Mouse (Mus musculus) spleen, adult 12 weeks (tissue): ENCODE results near the gene Slc45a3.

Source experiments
- DNase-seq: peaks from one replicate; pipeline ENCODE4 v3.0.0; 2022; ENCODE audit warnings: low spot score

Gene Slc45a3

DNA sequence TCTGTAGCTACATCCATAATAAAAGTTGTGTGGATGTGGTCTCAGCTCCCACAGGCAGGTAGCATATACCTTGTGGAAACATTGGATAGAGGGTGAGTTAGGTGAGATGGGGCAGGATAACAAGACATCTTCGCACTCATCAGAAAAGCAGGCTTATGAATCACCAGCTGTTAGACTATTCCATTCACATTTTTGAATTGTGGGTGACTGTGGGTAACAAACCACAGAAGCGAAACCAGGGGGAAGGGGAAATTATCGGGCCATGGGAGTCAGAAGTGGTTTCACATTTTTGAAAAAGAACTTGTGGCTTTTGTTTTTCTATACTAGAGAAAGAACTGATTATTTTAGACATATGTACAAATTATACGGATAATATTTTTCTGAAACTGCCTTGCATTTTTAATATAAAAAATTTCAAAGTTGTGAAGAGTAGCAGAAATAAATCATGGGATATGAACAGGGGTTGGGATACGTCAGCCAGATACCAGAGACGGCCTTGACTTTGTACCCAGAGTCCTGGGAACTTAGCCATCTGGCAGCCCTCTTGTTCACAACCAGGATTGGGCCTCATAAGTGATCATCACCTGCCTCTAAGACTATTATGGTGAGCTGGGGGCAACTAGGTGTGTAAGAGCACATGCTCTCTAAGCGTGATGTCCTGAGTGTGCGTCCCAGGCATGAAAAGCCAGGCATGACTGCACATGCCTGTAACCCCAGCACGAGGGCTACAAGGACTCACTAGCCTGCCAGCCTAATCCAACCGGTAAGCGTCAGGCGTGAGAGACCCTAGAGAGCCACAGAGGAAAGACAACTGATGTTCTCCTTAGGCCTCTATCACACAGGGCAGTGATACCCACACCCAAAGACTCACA, 30.6 kb downstream of the Slc45a3 start:
- DNase-seq: no peak

DNA sequence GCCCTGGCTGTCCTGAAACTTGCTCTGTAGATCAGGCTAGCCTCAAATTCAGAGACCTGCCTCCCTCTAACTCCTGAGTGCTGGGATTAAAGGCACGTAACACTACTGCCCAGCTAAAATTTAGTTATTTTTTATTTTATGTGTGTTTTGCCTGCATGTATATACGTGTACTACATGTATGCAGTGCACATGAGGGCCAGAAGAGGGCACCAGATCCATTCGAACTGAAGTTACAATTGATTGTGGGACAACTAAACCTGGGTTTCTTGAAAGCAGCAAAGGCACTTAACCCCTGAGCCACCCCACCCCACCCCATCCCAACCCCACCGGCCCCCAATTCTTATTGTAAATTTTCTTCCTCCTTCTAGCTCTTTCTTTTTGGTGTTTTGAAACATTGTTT, 32.3 kb downstream of the Slc45a3 start:
- peak; percentile 42 for DNase-seq

DNA sequence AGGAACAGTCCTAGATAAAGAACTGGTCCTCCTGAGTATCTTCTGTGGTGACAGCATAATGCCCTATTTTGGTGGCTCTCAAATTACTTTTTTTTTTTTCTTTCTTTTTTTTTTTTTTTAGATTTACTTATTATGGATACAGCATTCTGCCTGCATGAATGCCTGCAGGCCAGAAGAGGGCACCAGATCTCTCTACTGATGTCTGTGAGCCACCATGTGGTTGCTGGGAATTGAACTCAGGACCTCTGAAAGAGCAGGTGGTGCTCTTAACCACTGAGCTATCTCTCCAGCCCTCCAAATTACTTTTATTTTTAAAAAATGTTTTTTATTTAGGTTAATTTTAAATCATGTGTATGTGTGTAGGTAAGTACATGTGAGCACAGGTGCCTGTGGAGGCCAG, 37.7 kb downstream of the Slc45a3 start:
- no peak for DNase-seq

DNA sequence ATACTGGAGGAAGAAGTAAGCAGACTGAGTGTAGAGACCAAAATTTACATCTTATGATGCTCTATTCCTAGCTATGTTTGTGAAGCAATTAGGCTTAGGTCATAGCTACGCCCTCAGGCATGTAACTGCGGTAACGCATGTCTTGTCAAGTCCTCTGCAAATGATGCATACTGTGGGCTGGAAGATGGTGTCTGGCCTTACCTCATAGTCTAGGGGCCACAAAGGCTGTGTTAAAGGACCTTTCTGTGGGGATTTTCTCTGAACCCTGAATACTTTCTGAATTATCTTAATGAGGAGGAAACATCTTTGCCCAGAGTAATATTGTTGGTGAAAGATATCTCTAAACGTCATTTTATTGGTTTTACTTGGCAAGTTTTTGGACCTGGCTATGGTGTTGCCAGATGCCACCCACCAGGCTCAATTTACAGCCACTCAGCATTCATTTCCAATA, 39.1 kb downstream of the Slc45a3 start:
- DNase-seq: no peak

DNA sequence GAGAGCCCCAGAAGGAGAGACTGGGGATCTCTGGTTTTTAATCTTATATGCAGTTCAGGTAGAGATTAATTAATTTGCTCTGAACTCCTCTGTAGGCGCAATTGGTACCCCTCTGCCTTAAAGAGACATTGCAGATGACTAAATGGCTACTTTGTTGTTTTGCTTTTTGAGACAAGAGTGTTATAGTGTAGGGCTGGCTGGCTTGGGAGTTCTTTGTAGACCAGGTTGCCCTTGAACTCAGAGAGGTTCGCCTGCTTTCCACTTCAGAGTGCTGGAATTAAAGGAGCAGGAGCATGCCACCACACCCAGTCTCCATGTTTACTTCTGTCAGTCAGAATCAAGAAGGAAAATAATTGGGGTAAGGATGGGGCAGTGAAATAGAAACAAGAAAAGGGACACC, 40.3 kb downstream of the Slc45a3 start:
- no peak for DNase-seq

DNA sequence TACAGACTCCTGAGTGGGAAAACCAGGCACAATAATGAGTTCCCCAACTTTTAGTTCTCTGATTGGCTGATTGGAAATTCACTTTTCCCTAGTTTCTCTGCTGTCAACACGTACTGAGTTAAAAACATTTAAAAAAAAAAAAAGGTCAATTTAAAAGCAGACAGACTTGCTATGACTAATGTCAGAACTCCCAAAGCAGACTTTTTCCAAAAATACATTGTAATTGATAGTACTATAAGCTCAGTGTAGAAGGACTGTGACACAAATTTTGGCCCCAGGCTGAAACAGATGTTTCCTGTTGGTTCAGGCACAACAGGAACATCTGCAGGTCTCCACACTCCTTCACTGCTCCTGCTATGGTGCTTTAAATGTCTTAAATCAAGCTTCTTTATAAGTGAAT, 41.0 kb downstream of the Slc45a3 start:
- no peak for DNase-seq

DNA sequence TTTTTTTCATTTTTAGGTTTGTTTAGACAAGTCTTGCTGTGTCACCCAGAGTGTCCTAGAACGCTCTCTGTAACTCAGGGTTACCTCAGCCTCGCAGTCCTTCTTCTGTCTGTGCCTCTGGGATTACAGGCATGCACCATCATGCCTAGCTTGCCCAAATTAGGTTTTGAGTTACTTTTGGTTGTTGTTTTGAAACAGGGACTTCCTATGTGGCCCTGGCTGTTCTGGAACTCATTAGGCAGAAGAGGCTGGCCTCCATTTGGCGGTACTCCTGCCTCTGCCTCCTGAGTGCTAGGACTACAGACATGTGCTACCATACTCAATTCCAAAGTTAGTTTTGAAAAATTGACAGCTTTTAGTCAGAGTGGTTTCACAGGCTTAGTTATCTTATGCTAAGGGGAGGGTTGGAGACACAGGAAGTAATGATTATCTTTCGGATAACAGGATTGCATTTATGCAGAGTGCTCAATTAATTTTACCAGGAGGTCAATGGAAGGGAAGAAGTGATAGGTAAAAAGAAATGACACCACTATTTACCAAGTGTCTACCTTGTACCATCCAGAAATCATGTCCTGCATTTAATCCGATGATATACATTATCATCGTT, 41.9 kb downstream of the Slc45a3 start:
- no peak for DNase-seq

DNA sequence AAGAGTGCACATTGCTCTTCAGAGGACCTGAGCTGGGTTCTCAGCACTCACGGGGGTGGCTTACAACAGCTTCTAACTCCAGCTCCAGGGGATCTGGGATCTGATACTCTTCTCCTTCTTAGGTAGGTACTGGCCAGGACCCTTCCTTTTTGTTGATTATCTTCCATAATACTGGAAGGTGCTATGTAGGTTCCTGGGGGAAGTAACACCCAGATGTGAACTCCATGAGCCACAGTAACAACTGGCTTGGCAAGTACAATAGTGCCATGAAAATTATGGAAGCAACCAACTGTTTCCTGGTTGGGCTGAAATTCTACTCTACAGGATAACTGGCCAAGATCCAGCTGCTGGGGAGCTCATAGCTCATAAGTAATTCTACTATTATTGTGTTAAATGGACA, 42.7 kb downstream of the Slc45a3 start:
- DNase-seq: no peak

DNA sequence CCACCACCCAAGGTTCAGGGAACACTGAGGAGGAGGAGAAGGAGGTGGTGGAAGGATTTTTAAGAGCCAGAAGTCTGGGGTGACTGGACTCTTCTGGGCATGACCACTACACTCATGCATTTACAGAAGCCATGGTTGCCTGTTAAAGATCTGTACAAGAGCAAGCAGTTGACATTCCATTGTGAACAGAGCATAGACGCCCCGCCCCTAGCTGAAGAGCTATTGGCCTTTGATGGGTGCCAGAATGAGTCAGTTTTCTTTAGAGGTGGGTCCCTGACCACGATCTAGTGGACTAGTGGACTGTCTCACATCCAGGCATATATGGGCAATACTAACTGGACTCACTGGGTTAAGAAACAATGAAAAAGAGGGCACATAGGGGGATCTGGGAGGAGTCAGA, 43.3 kb downstream of the Slc45a3 start:
- no peak for DNase-seq

DNA sequence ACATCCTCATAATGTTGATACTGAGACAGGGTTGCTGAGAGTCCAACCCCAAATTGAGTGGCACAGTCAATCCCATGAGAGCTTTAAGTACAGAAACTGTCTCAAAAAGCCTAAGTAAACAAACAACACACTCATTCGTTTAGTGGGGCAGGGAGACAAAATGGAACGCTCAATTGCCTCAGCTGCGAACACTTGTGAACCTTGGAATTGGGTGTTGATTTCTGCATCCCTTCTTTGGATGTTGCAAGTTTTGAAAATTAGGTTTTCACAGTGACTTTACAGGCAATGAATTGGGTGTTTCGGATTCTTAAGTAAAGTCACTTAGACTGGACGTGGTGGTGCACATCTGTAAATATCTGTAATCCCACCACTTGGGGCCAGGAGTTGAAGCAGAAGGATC, 44.0 kb downstream of the Slc45a3 start:
- DNase-seq: no peak

DNA sequence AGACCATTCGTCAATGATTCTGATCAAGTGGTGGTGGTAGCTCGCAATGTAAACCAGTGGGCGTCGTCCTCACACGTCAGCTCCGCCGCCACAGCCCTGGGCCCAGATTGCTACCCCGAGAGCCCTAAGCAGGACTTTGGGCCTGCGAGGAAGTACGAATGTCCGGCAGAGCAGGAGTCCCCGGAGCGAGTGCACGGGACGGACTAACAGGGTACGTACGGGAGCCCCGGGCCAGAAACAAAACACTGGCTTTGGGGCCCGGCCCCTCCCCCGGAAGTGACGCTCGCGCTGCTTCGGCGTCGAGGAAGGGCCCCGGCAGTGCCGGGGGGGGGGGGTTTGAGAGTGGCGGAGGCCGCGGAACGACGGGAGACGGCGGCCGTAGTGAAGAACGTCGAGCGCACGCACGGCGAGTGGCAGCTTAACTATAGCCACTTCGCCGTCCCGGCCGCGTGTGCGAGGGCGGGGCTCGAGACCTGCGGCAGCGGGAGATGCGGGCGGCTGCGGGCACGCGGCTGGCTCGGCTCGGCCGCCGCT, 44.6 kb downstream of the Slc45a3 start, which contains the start of gene Elk4:
Gene Elk4 (plus strand): TSS at position 326 of the 534 bp plus-strand sequence.
- peak; percentile 81 for DNase-seq

DNA sequence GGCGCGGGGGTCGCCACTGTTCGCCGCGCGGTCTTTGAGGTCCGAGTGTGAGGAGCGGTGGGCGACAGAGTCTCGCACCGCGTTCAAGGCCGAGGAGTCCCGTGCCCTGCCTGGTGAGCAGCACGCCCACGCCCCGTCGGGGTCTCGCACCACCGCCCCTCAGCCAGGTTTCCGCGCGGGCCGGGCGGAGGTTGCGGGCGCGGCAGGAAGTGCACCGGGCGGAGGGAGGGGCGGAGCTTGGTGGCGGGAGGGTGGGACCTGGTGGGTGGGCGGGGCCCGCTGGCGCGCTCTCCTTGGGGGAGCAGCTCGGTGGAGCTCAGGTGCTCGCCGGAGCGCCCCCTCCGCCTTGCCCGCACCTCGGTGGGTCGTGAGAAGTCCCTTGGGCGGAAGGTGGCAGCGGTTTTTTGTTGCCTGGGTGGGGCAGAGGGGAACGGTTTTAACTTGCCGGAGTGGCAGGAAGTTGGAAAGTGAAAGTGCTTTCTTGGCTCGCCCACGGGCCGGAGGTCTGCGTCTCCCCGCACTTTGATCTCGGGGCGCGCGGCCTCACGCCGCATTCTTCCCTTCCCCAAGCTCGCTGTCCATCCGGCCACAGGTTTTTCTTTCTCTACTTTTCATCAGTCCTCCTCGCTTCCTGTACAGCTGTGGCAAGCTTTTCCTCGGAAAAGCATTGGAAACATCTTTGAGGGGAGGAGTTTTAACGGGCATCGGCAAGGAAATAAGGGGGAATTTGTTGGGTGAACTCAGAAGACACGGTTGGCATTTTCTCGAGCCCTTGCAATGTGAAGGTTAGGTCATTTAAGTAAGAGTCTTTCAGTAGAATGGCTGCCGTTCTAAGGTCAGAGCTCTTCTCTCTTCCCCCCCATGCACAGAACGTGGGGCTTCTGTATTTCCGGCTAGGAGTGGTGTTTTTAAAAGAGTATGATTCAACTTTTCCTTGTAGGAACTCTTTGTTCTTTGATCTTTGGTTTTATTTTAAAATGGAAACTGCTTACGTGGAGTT, 45.4 kb downstream of the Slc45a3 start:
- peak; percentile 83 for DNase-seq

DNA sequence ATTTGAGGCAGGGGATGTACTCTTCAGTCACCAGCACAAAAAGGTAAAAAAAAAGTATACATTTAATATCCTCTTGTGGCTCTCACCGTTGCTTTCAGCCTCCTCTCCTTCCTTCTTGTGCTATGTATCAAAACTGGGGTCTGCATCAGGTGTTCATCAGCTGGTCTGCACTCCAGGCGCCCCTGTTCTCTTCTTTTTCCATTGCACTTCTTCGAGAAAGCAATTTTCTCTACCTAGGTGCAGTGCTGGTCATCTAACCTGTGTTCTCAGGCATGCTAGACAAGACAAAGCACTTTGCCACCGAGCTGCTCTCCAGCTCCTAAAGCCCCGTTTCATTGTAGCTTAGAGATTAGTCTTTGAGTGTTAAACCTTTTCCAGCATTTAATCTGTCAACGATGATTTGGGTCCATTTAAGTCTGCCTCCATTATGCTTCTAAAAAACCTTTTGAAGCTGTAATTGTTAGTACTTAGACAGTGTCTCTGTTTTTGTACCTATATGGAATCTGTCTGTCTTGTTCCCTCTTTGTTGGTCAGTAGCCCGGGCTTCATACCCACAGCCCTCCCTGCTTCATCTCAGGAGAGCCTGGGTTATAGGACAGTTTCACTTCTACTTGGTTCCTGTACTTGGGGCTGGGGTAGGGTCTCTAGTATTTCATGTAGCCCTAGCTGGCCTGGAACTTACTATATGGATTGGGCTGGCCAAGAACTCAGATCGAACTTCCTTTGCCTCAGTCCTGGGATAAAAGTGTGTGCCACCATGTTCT, 46.3 kb downstream of the Slc45a3 start:
- DNase-seq: no peak

DNA sequence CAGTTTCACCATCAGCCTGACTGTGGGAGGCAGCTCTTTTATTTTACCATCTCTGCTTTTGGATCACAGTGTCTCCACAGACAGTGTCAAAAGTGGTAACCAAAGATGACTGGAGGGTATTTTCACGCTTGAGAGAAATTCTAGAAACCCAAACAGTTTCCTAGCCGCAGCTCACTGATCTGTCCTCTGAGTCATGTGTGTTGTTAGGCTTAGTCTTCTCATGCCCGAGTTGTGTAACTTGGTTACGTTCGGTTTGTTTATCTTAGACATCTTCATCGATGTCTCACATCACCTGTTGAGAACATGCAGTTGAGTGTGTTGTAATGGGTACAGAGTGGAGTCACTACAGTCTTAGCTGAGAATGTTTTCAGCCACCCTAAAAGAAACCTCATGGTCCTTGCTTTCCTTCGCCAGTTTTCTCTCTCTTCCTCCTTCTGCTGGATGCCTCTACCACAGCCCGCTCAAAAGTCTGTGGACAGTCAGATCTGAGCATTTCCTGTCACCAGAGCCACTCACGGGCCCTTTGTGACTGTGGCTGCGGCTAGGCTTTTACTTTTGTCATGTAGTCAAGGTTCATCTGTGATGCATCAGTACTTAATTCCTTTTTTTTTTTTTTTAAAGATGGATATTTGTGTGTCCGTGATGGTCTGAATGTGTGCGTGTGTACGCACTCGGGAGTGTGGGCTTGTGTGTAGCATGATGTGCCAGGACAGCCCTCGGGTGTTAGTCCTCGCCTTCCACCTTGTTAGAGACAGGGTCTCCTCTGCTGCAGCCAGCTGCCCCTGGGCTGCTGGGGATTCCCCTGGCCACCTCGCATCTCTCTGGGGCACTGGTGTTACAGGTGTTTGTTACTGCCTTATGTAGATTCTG, 48.1 kb downstream of the Slc45a3 start:
- DNase-seq: peak; percentile 34

DNA sequence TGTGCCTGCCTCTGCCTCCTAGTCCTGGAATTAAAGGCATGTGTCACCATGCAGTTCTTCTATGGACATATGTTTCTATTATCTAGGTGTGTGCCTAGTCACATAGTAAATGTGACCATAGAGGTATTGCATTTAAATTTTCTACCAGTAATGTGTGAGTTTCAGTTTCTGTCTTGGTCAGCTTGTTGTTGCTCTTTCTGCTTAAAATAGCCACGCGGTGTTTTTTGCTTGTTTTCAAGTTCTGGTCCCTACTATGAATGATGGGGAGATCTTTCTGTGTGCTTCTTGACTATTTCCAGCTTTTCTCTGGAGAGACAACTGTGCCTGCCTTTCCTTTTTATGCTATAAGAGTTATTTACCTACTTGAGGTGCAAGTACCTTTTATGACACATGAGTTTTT, 49.0 kb downstream of the Slc45a3 start:
- no peak for DNase-seq

DNA sequence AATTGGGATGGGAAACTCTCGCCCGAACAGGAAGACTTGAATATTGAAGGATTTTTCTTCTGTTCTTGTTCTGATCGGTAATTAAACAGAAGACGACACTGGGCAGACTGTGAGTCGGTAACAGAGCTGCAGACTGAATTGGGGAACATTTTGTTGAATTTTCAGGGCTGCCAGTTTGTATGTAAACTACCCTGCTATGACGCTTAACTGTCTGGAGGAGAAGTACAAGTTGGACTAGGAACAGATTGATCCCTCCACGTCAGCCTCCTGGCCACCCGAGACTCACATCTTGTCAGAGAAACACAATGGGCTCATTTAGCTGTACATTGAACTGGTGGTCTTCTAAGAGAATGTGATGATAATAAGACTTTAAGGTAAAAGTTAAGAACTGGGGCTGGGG, 50.1 kb downstream of the Slc45a3 start:
- DNase-seq: no peak

DNA sequence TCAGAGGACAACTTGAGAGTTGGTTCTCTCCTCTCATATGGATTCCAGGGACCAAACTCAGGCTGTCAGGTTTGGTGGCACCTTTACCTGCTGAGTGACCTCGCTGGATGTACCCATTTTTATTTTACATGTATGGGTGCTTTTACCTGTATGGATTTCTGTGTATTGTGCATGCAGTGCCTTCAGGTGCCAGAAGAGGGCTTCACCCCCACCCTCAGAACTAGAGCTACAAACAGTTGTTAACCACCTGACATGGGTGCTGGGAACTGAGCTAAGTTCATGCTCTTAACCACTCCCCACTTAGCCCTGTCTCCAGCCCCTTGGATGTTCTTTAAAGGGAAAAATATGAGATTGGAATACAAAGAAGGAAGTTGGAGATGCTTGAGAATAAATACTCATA, 52.0 kb downstream of the Slc45a3 start:
- DNase-seq: no peak

DNA sequence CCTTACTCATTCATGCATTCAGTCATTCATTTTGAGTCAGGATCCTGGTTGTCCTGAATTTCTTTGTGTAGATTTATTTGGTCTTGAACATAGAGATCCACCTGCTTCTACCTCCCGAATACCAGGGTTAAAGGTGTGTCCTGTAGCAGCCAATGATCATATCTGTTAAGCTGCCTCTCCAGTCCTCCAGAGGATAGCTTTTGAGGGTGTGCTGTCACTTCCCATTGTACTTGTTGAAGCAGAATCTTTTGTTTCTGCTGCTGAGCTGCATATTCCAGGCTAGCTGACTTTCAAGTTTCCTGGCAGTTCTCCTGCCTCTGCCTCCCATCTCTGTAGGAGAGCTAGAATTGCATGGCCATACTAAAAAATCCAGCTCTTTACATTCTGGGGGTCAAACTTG, 53.9 kb downstream of the Slc45a3 start:
- no peak for DNase-seq

DNA sequence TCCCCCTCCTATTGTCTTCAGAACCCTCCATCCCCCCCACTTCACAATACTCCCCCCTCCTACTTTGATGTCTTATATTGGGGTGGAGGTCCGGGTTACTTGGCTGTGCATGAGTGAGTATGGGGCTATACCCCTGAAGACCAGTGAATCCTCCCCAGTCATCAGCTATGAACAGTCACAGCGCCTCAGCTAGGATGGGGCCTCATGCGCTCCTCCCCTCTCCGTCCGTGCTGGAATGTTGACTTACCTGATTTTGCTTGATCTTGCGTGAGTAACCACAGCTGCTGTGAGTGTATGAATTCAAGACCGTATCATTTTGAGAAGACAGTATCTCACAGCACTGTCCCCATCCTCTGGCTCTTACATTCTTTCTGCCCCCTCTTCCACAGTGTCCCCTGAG, 57.1 kb downstream of the Slc45a3 start:
- no peak for DNase-seq

DNA sequence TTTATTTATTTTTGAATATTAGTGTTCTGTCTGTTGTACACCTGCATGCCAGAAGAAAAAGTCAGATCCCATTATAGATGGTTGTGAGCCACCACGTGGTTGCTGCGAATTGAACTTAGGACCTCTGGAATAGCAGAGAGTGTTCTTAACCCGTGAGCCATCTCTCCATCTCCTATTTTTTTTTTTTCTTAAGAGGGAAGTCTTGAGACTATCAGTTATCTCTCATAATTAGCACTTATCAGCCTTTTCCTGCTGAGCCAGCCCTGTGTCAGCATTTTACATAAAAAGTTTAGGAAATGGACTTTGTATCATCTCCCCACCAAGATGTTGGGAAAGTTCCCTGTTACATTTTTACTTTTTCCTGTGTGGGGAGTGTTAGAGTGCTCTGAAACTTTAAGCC, 59.3 kb downstream of the Slc45a3 start:
- DNase-seq: no peak
